Mouse (Mus musculus): ENCODE data around the gene Chmp3. TPM values are rescaled to one million over a fixed set of nuclear protein-coding genes. Genes with fewer than 3 reads are reported as not detected.
A peak's percentile ranks its signal among the peaks of the same experiment; 100 is the strongest.

Chmp3 gene
- polyA plus RNA-seq, 1 experiment from 2014 or later = 54.3 TPM

- no peak overlapping the region for H3K4me2 ChIP-seq (ENCODE audit: low read depth)
- H3K9ac ChIP-seq (ENCODE audit: low read length) = no peak overlapping the region
- H3K36me3 ChIP-seq (ENCODE audit: control insufficient read depth, insufficient read depth, low read length) = peaks cover 17% of the 10 kb centered on the region
- no peak for ATAC-seq (ENCODE audit: insufficient read depth, low FRiP score, low TSS enrichment)
- no peaks in the 10 kb centered on the region for H3K9me3 ChIP-seq (ENCODE audit: control insufficient read depth, low read length)
- WGBS = 90% methylated on average over 5 of the region's 5 CpGs
- no peak overlapping the region for H3K27ac ChIP-seq (ENCODE audit: low read depth, low read length)
- DNase-seq (ENCODE audit: low spot score) = no peak
- no peak overlapping the region for H3K4me3 ChIP-seq (ENCODE audit: low read depth, low read length)
- H3K27me3 ChIP-seq (ENCODE audit: control insufficient read depth, insufficient read depth, low read length) = no peaks in the 10 kb centered on the region
- H3K4me1 ChIP-seq (ENCODE audit: control insufficient read depth, insufficient read depth, low read length) = no peaks in the 10 kb centered on the region
These were observed 73.4 kb downstream of the Chmp3 start for GRCm38 (mm10) chr6:71616959-71617358.

GRCm38 (mm10) chr6:71621551-71621950 is 78.0 kb downstream of the Chmp3 start:
- no peaks in the 10 kb centered on the region for H3K27me3 ChIP-seq (ENCODE audit: control insufficient read depth, insufficient read depth, low read length)
- peaks cover 14% of the 10 kb centered on the region for H3K36me3 ChIP-seq (ENCODE audit: control insufficient read depth, insufficient read depth, low read length)
- no peak overlapping the region for H3K4me3 ChIP-seq (ENCODE audit: low read depth, low read length)
- H3K4me2 ChIP-seq (ENCODE audit: low read depth) = no peak overlapping the region
- no peak overlapping the region for H3K27ac ChIP-seq (ENCODE audit: low read depth, low read length)
- H3K9ac ChIP-seq (ENCODE audit: low read length) = no peak overlapping the region
- no peak for DNase-seq (ENCODE audit: low spot score)
- H3K9me3 ChIP-seq (ENCODE audit: control insufficient read depth, low read length) = no peaks in the 10 kb centered on the region
- ATAC-seq (ENCODE audit: insufficient read depth, low FRiP score, low TSS enrichment) = no peak
- WGBS = 97% methylated on average over 5 of the region's 5 CpGs
- no peaks in the 10 kb centered on the region for H3K4me1 ChIP-seq (ENCODE audit: control insufficient read depth, insufficient read depth, low read length)

- no peak for ATAC-seq (ENCODE audit: insufficient read depth, low FRiP score, low TSS enrichment)
- no peak overlapping the region for H3K4me3 ChIP-seq (ENCODE audit: low read depth, low read length)
- H3K4me1 ChIP-seq (ENCODE audit: control insufficient read depth, insufficient read depth, low read length) = no peaks in the 10 kb centered on the region
- no peak overlapping the region for H3K27ac ChIP-seq (ENCODE audit: low read depth, low read length)
- no peak overlapping the region for H3K4me2 ChIP-seq (ENCODE audit: low read depth)
- peaks cover 11% of the 10 kb centered on the region for H3K36me3 ChIP-seq (ENCODE audit: control insufficient read depth, insufficient read depth, low read length)
- H3K9me3 ChIP-seq (ENCODE audit: control insufficient read depth, low read length) = no peaks in the 10 kb centered on the region
- H3K27me3 ChIP-seq (ENCODE audit: control insufficient read depth, insufficient read depth, low read length) = no peaks in the 10 kb centered on the region
- WGBS = 93% methylated on average over 5 of the region's 5 CpGs
- no peak for DNase-seq (ENCODE audit: low spot score)
- H3K9ac ChIP-seq (ENCODE audit: low read length) = no peak overlapping the region
These were observed 78.4 kb downstream of the Chmp3 start for GRCm38 (mm10) chr6:71621981-71622380.

- H3K4me1 ChIP-seq (ENCODE audit: control insufficient read depth, insufficient read depth, low read length) = no peaks in the 10 kb centered on the region; the same call in 1 of the 2 replicates
- H3K9me3 ChIP-seq (ENCODE audit: control insufficient read depth, low read length) = no peaks in the 10 kb centered on the region
- DNase-seq (ENCODE audit: low spot score) = no peak
These were observed 81.1 kb downstream of the Chmp3 start for GRCm38 (mm10) chr6:71624723-71625122.

GRCm38 (mm10) chr6:71625984-71626383 is 82.4 kb downstream of the Chmp3 start:
- whole genome bisulfite sequencing = 94% methylated on average over 2 of the region's 2 CpGs
- H3K4me2 ChIP-seq (ENCODE audit: low read depth) = no peak overlapping the region
- H3K27ac ChIP-seq (ENCODE audit: low read depth, low read length) = no peak overlapping the region
- no peaks in the 10 kb centered on the region for H3K9me3 ChIP-seq (ENCODE audit: control insufficient read depth, low read length)
- no peak overlapping the region for H3K9ac ChIP-seq (ENCODE audit: low read length)
- peaks cover 8% of the 10 kb centered on the region; the same call in 1 of the 2 replicates for H3K4me1 ChIP-seq (ENCODE audit: control insufficient read depth, insufficient read depth, low read length)
- DNase-seq (ENCODE audit: low spot score) = no peak
- no peak overlapping the region for H3K4me3 ChIP-seq (ENCODE audit: low read depth, low read length)
- no peak for ATAC-seq (ENCODE audit: insufficient read depth, low FRiP score, low TSS enrichment)
- H3K36me3 ChIP-seq (ENCODE audit: control insufficient read depth, insufficient read depth, low read length) = peaks cover 10% of the 10 kb centered on the region
- H3K27me3 ChIP-seq (ENCODE audit: control insufficient read depth, insufficient read depth, low read length) = no peaks in the 10 kb centered on the region

More at GRCm38 (mm10) chr6:71624723-71625122, 81.1 kb downstream of the Chmp3 start:
- no peak overlapping the region for H3K4me3 ChIP-seq (ENCODE audit: low read depth, low read length)
- no peak for ATAC-seq (ENCODE audit: insufficient read depth, low FRiP score, low TSS enrichment)
- peaks cover 10% of the 10 kb centered on the region for H3K36me3 ChIP-seq (ENCODE audit: control insufficient read depth, insufficient read depth, low read length)
- no peak overlapping the region for H3K4me2 ChIP-seq (ENCODE audit: low read depth)
- H3K27me3 ChIP-seq (ENCODE audit: control insufficient read depth, insufficient read depth, low read length) = no peaks in the 10 kb centered on the region
- H3K27ac ChIP-seq (ENCODE audit: low read depth, low read length) = no peak overlapping the region
- H3K9ac ChIP-seq (ENCODE audit: low read length) = no peak overlapping the region

GRCm38 (mm10) chr6:71627325-71627724 is 83.7 kb downstream of the Chmp3 start:
- Histone ChIP-seq H3K9ac (ENCODE audit: low read length) (no peak overlapping the region), H3K4me1 (ENCODE audit: control insufficient read depth, insufficient read depth, low read length) (peaks cover 15% of the 10 kb centered on the region; the same call in 1 of the 2 replicates), H3K9me3 (ENCODE audit: control insufficient read depth, low read length) (no peaks in the 10 kb centered on the region), H3K4me2 (ENCODE audit: low read depth) (no peak overlapping the region), H3K36me3 (ENCODE audit: control insufficient read depth, insufficient read depth, low read length) (peaks cover 7% of the 10 kb centered on the region; the same call in 1 of the 2 replicates), H3K27ac (ENCODE audit: low read depth, low read length) (no peak overlapping the region), H3K27me3 (ENCODE audit: control insufficient read depth, insufficient read depth, low read length) (no peaks in the 10 kb centered on the region), H3K4me3 (ENCODE audit: low read depth, low read length) (no peak overlapping the region)
- ATAC-seq (ENCODE audit: insufficient read depth, low FRiP score, low TSS enrichment) = no peak
- DNase-seq (ENCODE audit: low spot score) = no peak

- H3K9ac ChIP-seq (ENCODE audit: low read length) = peak overlapping the region; percentile 88; the same call in 1 of the 2 replicates
These were observed 87.6 kb downstream of the Chmp3 start for GRCm38 (mm10) chr6:71631196-71631595.

GRCm38 (mm10) chr6:71631706-71632461 is 88.3 kb downstream of the Chmp3 start:
- H3K27me3 ChIP-seq (ENCODE audit: control insufficient read depth, insufficient read depth, low read length) = no peaks in the 10 kb centered on the region
- ATAC-seq (ENCODE audit: insufficient read depth, low FRiP score, low TSS enrichment) (peak; percentile 0; the same call in 1 of the 2 replicates), DNase-seq (ENCODE audit: low spot score) (peak; percentile 30)
- H3K36me3 ChIP-seq (ENCODE audit: control insufficient read depth, insufficient read depth, low read length) = 0 out of 2 replicates have a peak, but pooled peaks cover 2% of the 10 kb centered on the region
- H3K4me1 ChIP-seq (ENCODE audit: control insufficient read depth, insufficient read depth, low read length) = peaks cover 15% of the 10 kb centered on the region; the same call in 1 of the 2 replicates
- peak overlapping the region; percentile 79 for H3K4me2 ChIP-seq (ENCODE audit: low read depth)
- H3K9me3 ChIP-seq (ENCODE audit: control insufficient read depth, low read length) = no peaks in the 10 kb centered on the region
- peak overlapping the region; percentile 88 for H3K9ac ChIP-seq (ENCODE audit: low read length)
- H3K27ac ChIP-seq (ENCODE audit: low read depth, low read length) = peak overlapping the region; percentile 90
- H3K4me3 ChIP-seq (ENCODE audit: low read depth, low read length) = peak overlapping the region; percentile 87
- WGBS = 4% methylated on average over 36 of the region's 42 CpGs

More at GRCm38 (mm10) chr6:71631196-71631595, 87.6 kb downstream of the Chmp3 start:
- H3K27me3 ChIP-seq (ENCODE audit: control insufficient read depth, insufficient read depth, low read length) = no peaks in the 10 kb centered on the region
- H3K4me3 ChIP-seq (ENCODE audit: low read depth, low read length) = peak overlapping the region; percentile 87
- peak overlapping the region; percentile 79 for H3K4me2 ChIP-seq (ENCODE audit: low read depth)
- H3K36me3 ChIP-seq (ENCODE audit: control insufficient read depth, insufficient read depth, low read length) = 0 out of 2 replicates have a peak, but pooled peaks cover 2% of the 10 kb centered on the region
- WGBS = 18% methylated on average over 2 of the region's 2 CpGs
- H3K4me1 ChIP-seq (ENCODE audit: control insufficient read depth, insufficient read depth, low read length) = peaks cover 15% of the 10 kb centered on the region; the same call in 1 of the 2 replicates
- no peak for DNase-seq (ENCODE audit: low spot score)
- H3K9me3 ChIP-seq (ENCODE audit: control insufficient read depth, low read length) = no peaks in the 10 kb centered on the region
- H3K27ac ChIP-seq (ENCODE audit: low read depth, low read length) = no peak overlapping the region
- ATAC-seq (ENCODE audit: insufficient read depth, low FRiP score, low TSS enrichment) = no peak

Data from neural tube, embryonic 11.5 days (tissue).